Mouse (Mus musculus) layer of hippocampus, adult 18-20 months (tissue): ENCODE results near the gene Tex2. TPM values are rescaled to one million over a fixed set of nuclear protein-coding genes. Genes with fewer than 3 reads are reported as not detected.
"Not testable (repeated sequence)": the region's sequence is repeated elsewhere in the genome, so short reads cannot be mapped to it uniquely, and the experiment has no call there.

ENCODE experiments used
- DNase-seq, 2 experiments: peaks; one replicate each; pipeline ENCODE4 v3.0.0; 2022; ENCODE audit warnings: low spot score in 2 of 2
- total RNA-seq, 2 experiments: library from RNA; stranded (reverse); gene quantifications; 2 replicates each; pipeline ENCODE4 v1.2.3; 2021

Tex2 gene
- total RNA-seq, 2 experiments from 2014 or later = 146 to 158 TPM

GRCm38 (mm10) chr11:106513166-106513565 is 100.1 kb downstream of the Tex2 start:
- DNase-seq = peak in 1 of 2 experiments; percentile 71

GRCm38 (mm10) chr11:106512006-106512390 is 101.2 kb downstream of the Tex2 start:
- DNase-seq = no peak

- DNase-seq = no peak
These were observed 101.8 kb downstream of the Tex2 start for GRCm38 (mm10) chr11:106511236-106512005.

GRCm38 (mm10) chr11:106507638-106508037 is 105.6 kb downstream of the Tex2 start:
- DNase-seq = no peak

GRCm38 (mm10) chr11:106506211-106506610 is 107.0 kb downstream of the Tex2 start:
- DNase-seq = no peak

GRCm38 (mm10) chr11:106504129-106504528 is 109.1 kb downstream of the Tex2 start:
- no peak for DNase-seq

- DNase-seq = peak; percentile 43 to 63
These were observed 109.9 kb downstream of the Tex2 start for GRCm38 (mm10) chr11:106503425-106503717.

GRCm38 (mm10) chr11:106502631-106503424 is 110.4 kb downstream of the Tex2 start:
- no peak for DNase-seq

GRCm38 (mm10) chr11:106502159-106502505 is 111.1 kb downstream of the Tex2 start:
- DNase-seq = no peak

GRCm38 (mm10) chr11:106501308-106502158 is 111.7 kb downstream of the Tex2 start:
- peak in 1 of 2 experiments; percentile 55 for DNase-seq

- peak; percentile 92 to 99 for DNase-seq
These were observed 112.6 kb downstream of the Tex2 start for GRCm38 (mm10) chr11:106500393-106501307.

- DNase-seq = no peak
These were observed 114.4 kb downstream of the Tex2 start for GRCm38 (mm10) chr11:106498739-106499379.

GRCm38 (mm10) chr11:106497926-106498325 is 115.3 kb downstream of the Tex2 start:
- no peak for DNase-seq

- not testable (repeated sequence) for DNase-seq
These were observed 116.2 kb downstream of the Tex2 start for GRCm38 (mm10) chr11:106497009-106497408.

- DNase-seq = no peak
These were observed 120.1 kb downstream of the Tex2 start for GRCm38 (mm10) chr11:106492984-106493669.

- peak in 1 of 2 experiments; percentile 61 for DNase-seq
These were observed 121.8 kb downstream of the Tex2 start for GRCm38 (mm10) chr11:106491393-106491792.

- not testable (repeated sequence) for DNase-seq
These were observed 122.6 kb downstream of the Tex2 start for GRCm38 (mm10) chr11:106490600-106490999.

GRCm38 (mm10) chr11:106490057-106490456 is 123.2 kb downstream of the Tex2 start:
- no peak for DNase-seq

GRCm38 (mm10) chr11:106489036-106489693 is 124.1 kb downstream of the Tex2 start:
- DNase-seq = no peak
